Mouse (Mus musculus) stomach, postnatal 0 days (tissue): ENCODE measurements around the gene Dlg2. TPM values are rescaled to one million over a fixed set of nuclear protein-coding genes. Genes with fewer than 3 reads are reported as not detected.
A peak's percentile ranks its signal among the peaks of the same experiment; 100 is the strongest.

Source experiments
- ATAC-seq: fragments of 200-750 bp; cut with Nextera tagmentation; 2 replicates; pipeline ENCODE4 v1.8.0; 2017; ENCODE audit not compliant: low FRiP score, low TSS enrichment
- DNase-seq: peaks from one replicate; pipeline ENCODE4 v3.0.0-alpha.2; 2016; ENCODE audit warnings: low spot score
- H3K27ac ChIP-seq: fragments of 300-500 bp; sonication (generic); replicated peaks from 2 replicates; pipeline ENCODE4 v1.5.1; 2014; ENCODE audit warnings: mild to moderate bottlenecking, control low read depth
- H3K27me3 ChIP-seq: fragments of 300-500 bp; sonication (generic); 2 replicates; pipeline ENCODE4 v1.6.1; 2014; ENCODE audit warnings: low read length; ENCODE audit not compliant: control insufficient read depth, insufficient read depth
- H3K36me3 ChIP-seq: fragments of 300-500 bp; sonication (generic); 2 replicates; pipeline ENCODE4 v1.6.1; 2014; ENCODE audit warnings: low read length, mixed read lengths; ENCODE audit not compliant: control insufficient read depth, insufficient read depth
- H3K4me1 ChIP-seq: fragments of 300-500 bp; sonication (generic); replicated peaks from 2 replicates; pipeline ENCODE4 v1.6.1; 2014; ENCODE audit warnings: antibody characterized with exemption; ENCODE audit not compliant: control insufficient read depth, insufficient read depth
- H3K4me2 ChIP-seq: fragments of 300-500 bp; sonication (generic); replicated peaks from 2 replicates; pipeline ENCODE4 v1.6.1; 2014; ENCODE audit warnings: low read depth, mild to moderate bottlenecking, control low read depth, moderate library complexity
- H3K4me3 ChIP-seq: fragments of 300-500 bp; sonication (generic); 2 replicates; pipeline ENCODE4 v1.5.1; 2014; ENCODE audit warnings: low read depth, low read length, control low read depth
- H3K9ac ChIP-seq: fragments of 300-500 bp; sonication (generic); 2 replicates; pipeline ENCODE4 v1.6.1; 2014; ENCODE audit warnings: mild to moderate bottlenecking, low read length, control low read depth, mixed read lengths
- H3K9me3 ChIP-seq: fragments of 300-500 bp; sonication (generic); 2 replicates; pipeline ENCODE4 v1.6.1; 2016; ENCODE audit warnings: low read length; ENCODE audit not compliant: control insufficient read depth
- CTCF ChIP-seq: IDR thresholded peaks from 2 replicates; pipeline ENCODE4 v1.5.1; 2016; ENCODE audit warnings: antibody characterized with exemption, low read depth, mild to moderate bottlenecking, moderate library complexity
- EP300 ChIP-seq: optimal IDR thresholded peaks from 2 replicates; pipeline ENCODE3; 2016; ENCODE audit warnings: antibody characterized with exemption
- WGBS: fragments of 180-500 bp; shearing (Covaris S2); extraction: QIAGEN DNeasy Blood & Tissue Kit; methylation state at CpG from one replicate; pipeline ENCODE4 v1.1.7; 2014; 5-methylcytosine and 5-hydroxymethylcytosine counted together
- polyA plus RNA-seq: library from polyadenylated mRNA; unstranded; fragments of >200 nt; fragmentation: Nextera tagmentation; extraction: Ambion mirVana; gene quantifications from 2 replicates; pipeline ENCODE4 v1.2.1, GENCODE M21; 2015

Gene Dlg2
- polyA plus RNA-seq, 1 experiment from 2014 or later: 12.8 TPM

- H3K4me2 ChIP-seq: no peak overlapping the region
These were observed 953.3 kb downstream of the Dlg2 start for GRCm38 (mm10) chr7:91429712-91430275.

DNA sequence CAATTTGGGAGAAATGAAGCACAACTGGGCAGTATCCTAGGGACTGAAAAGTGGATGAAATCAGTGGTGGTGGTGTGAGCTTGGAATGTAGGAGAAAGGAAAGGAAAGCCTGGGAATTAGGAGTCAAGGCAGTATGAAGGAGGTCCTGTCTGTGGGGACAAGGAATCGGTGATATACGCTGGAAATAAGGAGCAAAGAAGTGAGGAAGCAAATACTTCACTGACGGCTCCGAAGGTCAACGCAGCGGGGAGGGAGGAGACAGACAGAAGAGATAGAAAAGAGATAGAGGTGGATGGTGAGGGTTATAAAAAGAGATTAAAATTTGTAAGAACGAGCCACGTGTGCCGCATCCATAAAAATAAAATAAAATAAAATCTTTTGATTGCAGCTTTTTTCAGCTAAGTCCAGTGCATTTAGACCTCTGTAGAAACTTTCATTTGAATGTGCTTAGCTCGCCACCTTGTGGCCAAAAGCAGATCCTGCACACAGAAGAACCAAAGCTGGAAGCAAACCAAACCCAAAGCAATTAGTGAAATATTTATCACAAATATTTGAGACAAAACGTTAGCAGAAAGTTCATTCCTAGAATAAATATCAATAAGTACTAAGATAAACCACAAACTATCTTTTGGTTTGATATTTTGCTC, 955.2 kb downstream of the Dlg2 start:
- no peaks in the 10 kb centered on the region for H3K36me3 ChIP-seq
- DNase-seq: peak; percentile 47
- H3K4me2 ChIP-seq: no peak overlapping the region
- no peak overlapping the region for H3K9ac ChIP-seq
- 35% methylated on average over 11 of the region's 11 CpGs for WGBS
- H3K4me3 ChIP-seq: no peak overlapping the region
- no peaks in the 10 kb centered on the region for H3K4me1 ChIP-seq
- H3K9me3 ChIP-seq: no peaks in the 10 kb centered on the region
- no peak for TF ChIP-seq EP300
- TF ChIP-seq CTCF: peak; percentile 88
- no peak for ATAC-seq
- no peak overlapping the region for H3K27ac ChIP-seq
- no peaks in the 10 kb centered on the region for H3K27me3 ChIP-seq

More at GRCm38 (mm10) chr7:91429712-91430275, 953.3 kb downstream of the Dlg2 start:
- WGBS: 80% methylated on average over 5 of the region's 5 CpGs
- TF ChIP-seq EP300 (no peak), CTCF (no peak)
- no peaks in the 10 kb centered on the region for H3K27me3 ChIP-seq
- no peak overlapping the region for H3K27ac ChIP-seq
- no peak overlapping the region for H3K4me3 ChIP-seq
- H3K9ac ChIP-seq: no peak overlapping the region
- H3K4me1 ChIP-seq: no peaks in the 10 kb centered on the region
- ATAC-seq (no peak), DNase-seq (no peak)
- H3K9me3 ChIP-seq: no peaks in the 10 kb centered on the region
- H3K36me3 ChIP-seq: no peaks in the 10 kb centered on the region

DNA sequence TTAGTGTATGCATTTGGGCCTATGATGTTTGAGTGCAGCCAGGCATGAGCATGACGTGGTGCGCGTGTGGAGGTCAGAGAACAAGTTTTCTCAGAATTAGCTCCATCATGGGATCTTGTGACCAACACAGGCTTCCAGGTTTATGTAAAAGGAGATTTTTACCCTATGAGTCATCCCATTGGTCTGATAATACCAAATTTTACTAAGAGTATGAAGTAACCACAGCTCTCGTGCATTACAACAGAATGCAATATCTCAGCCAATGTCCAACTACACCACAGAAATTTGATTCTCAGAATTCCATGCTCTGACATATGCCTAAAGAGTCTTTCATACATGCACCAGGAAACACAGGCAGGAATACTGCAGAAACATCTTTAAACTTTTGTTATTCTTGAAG, 956.1 kb downstream of the Dlg2 start:
- H3K4me2 ChIP-seq: no peak overlapping the region
- H3K4me1 ChIP-seq: no peaks in the 10 kb centered on the region
- DNase-seq: no peak
- WGBS: 82% methylated on average over 4 of the region's 4 CpGs
- no peaks in the 10 kb centered on the region for H3K9me3 ChIP-seq
- no peak overlapping the region for H3K9ac ChIP-seq
- no peaks in the 10 kb centered on the region for H3K27me3 ChIP-seq
- no peaks in the 10 kb centered on the region for H3K36me3 ChIP-seq
- ATAC-seq: no peak
- H3K27ac ChIP-seq: no peak overlapping the region
- TF ChIP-seq CTCF (no peak), EP300 (no peak)
- no peak overlapping the region for H3K4me3 ChIP-seq

DNA sequence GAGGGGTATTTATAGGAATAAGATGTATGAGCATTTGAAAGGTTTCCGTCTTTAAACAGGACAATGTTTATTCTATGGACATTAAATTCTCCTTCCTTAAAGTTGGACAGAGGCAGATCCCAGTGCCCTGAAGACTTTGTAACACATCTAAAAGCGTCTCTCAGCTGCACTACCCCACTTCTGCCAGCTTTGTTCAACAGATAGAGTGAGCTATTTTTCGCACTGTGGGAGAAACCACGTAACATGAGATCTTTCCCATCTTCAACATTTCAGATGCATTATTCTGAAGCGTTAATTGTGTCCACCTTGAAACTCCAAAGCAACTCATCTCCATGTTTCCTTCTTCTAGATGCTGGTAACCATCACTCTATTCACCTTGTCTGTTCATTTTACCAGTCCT, 958.3 kb downstream of the Dlg2 start:
- DNase-seq (no peak), ATAC-seq (no peak)
- Histone ChIP-seq H3K4me3 (no peak overlapping the region), H3K9me3 (no peaks in the 10 kb centered on the region), H3K27me3 (no peaks in the 10 kb centered on the region), H3K27ac (no peak overlapping the region), H3K4me1 (no peaks in the 10 kb centered on the region), H3K4me2 (no peak overlapping the region), H3K9ac (no peak overlapping the region), H3K36me3 (no peaks in the 10 kb centered on the region)
- no peak for TF ChIP-seq EP300
- TF ChIP-seq CTCF: no peak
- WGBS: 55% methylated on average over 5 of the region's 5 CpGs

DNA sequence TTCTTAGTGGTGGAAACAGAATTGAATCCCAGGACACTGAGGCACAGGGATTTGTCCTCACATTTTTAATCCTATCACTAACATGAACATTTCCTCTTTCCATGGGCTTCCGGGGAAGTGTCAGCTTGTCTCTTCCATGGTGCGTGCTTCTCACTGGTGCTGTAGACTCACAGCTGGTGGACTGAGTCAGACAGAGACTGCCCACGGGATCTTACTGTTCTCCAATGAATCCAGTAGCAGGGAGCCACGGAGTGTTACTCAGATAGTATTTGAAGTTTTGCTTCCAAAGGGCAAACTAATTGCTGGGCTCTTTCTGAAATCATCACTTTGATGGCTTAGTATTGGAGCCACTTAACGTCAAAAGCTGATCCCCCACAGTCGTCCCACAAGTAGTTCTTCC, 963.9 kb downstream of the Dlg2 start:
- H3K36me3 ChIP-seq: no peaks in the 10 kb centered on the region
- H3K4me2 ChIP-seq: no peak overlapping the region
- H3K4me3 ChIP-seq: no peak overlapping the region
- ATAC-seq: no peak
- no peaks in the 10 kb centered on the region for H3K4me1 ChIP-seq
- DNase-seq: no peak
- H3K9me3 ChIP-seq: no peaks in the 10 kb centered on the region
- no peak for TF ChIP-seq EP300
- TF ChIP-seq CTCF: no peak
- H3K27ac ChIP-seq: no peak overlapping the region
- WGBS: 72% methylated on average over 6 of the region's 6 CpGs
- H3K27me3 ChIP-seq: no peaks in the 10 kb centered on the region
- no peak overlapping the region for H3K9ac ChIP-seq
